Mouse (Mus musculus) hindbrain, embryonic 16.5 days (tissue): ENCODE measurements around the gene Ppat. TPM values are rescaled to one million over a fixed set of nuclear protein-coding genes. Genes with fewer than 3 reads are reported as not detected.
A peak's percentile ranks its signal among the peaks of the same experiment; 100 is the strongest.
"Not testable (repeated sequence)": the region's sequence is repeated elsewhere in the genome, so short reads cannot be mapped to it uniquely, and the experiment has no call there.

Experiments used
- ATAC-seq: fragments of 200-750 bp; cut with Nextera tagmentation; 2 replicates; pipeline ENCODE4 v1.8.0; 2017; ENCODE audit warnings: moderate TSS enrichment, moderate library complexity
- H3K27ac ChIP-seq: fragments of 300-500 bp; sonication (generic); 2 replicates; pipeline ENCODE4 v1.5.1; 2014; ENCODE audit warnings: low read depth, mild to moderate bottlenecking, control low read depth, low read length, moderate library complexity
- H3K27me3 ChIP-seq: fragments of 300-500 bp; sonication (generic); replicated peaks from 2 replicates; pipeline ENCODE4 v1.6.1; 2014; ENCODE audit warnings: low read length; ENCODE audit not compliant: control insufficient read depth, insufficient read depth
- H3K36me3 ChIP-seq: fragments of 300-500 bp; sonication (generic); 2 replicates; pipeline ENCODE4 v1.6.1; 2014; ENCODE audit warnings: mild to moderate bottlenecking, low read length, moderate library complexity, mixed read lengths; ENCODE audit not compliant: control insufficient read depth, insufficient read depth
- H3K4me1 ChIP-seq: fragments of 300-500 bp; sonication (generic); 2 replicates; pipeline ENCODE4 v1.6.1; 2014; ENCODE audit warnings: low read depth, low read length; ENCODE audit not compliant: control insufficient read depth, insufficient read depth
- H3K4me2 ChIP-seq: fragments of 300-500 bp; sonication (generic); 2 replicates; pipeline ENCODE4 v1.6.1; 2014; ENCODE audit warnings: mild to moderate bottlenecking, low read length, control low read depth, moderate library complexity
- H3K4me3 ChIP-seq: fragments of 300-500 bp; sonication (generic); 2 replicates; pipeline ENCODE4 v1.5.1; 2014; ENCODE audit warnings: mild to moderate bottlenecking, low read length, control low read depth, moderate library complexity
- H3K9ac ChIP-seq: fragments of 300-500 bp; sonication (generic); 2 replicates; pipeline ENCODE4 v1.6.1; 2014; ENCODE audit warnings: low read depth, mild to moderate bottlenecking, control low read depth, low read length, moderate library complexity
- H3K9me3 ChIP-seq: fragments of 300-500 bp; sonication (generic); 2 replicates; pipeline ENCODE4 v1.6.1; 2014; ENCODE audit warnings: mild to moderate bottlenecking, low read length, moderate library complexity; ENCODE audit not compliant: control insufficient read depth
- WGBS: fragments of 180-500 bp; shearing (Covaris S2); extraction: QIAGEN DNeasy Blood & Tissue Kit; methylation state at CpG from one replicate; pipeline ENCODE4 v1.1.7; 2014; 5-methylcytosine and 5-hydroxymethylcytosine counted together
- polyA plus RNA-seq: library from polyadenylated mRNA; unstranded; fragments of >200 nt; fragmentation: Nextera tagmentation; extraction: Ambion mirVana; gene quantifications from 2 replicates; pipeline ENCODE4 v1.2.1, GENCODE M21; 2015

Gene Ppat
- polyA plus RNA-seq, 1 experiment from 2014 or later: 12.2 TPM

DNA sequence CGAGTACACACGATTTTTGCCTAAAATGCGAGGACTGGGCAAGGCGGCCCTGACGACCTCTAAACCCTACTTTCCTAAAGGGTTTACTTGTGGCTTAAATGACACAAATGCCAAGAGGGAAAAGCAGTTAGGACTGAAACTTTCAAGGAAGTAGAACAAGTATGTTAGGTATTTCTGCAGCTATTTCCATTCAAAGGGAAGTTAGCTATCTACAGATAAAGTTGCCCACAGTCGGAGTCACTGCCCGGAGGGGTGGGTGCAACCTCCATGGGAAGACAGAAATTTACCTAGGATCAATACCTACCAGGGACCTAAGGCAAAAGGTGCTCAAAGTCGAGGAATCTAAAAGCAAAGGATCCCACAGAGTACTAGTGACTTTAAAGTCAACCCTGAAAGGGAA lies 11.7 kb downstream of the Ppat start:
- Histone ChIP-seq H3K9ac (no peak overlapping the region), H3K9me3 (no peaks in the 10 kb centered on the region), H3K4me2 (no peak overlapping the region), H3K27me3 (no peaks in the 10 kb centered on the region), H3K4me1 (no peaks in the 10 kb centered on the region), H3K36me3 (no peaks in the 10 kb centered on the region), H3K27ac (no peak overlapping the region), H3K4me3 (no peak overlapping the region)
- ATAC-seq: no peak
- WGBS: 96% methylated on average over 8 of the region's 8 CpGs

DNA sequence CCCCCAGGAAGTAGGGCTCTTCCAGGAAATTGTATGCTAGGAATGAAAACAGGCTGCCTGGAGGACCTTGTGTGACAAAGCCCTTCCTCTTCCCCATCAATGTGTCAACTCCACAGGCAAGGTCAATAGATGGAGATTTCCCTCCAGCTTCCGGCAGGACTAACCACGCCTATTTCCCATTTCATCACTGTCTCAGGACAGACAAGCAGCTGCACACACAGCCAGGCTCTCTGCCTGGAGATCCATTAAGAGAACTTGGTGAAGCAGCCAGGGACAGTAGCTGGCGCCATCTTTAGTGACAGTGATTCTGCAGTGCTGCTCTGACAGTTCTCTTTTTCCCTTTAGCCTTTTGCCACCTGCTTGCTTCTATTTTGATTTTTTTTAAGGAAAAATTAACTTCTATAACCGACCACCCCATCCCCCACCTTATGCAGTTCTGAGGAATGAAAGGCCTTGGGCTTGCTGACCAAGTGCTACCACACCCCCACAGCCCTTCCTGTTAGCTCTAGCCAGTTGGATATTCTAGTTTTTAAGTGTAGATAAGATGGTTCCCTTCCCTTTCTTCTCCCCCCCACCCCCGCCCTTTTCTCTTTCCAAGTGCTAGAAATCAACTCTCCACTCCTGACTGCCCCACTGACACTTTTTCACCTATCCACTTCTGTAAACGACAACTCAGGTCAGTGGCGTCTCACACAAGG lies 22.0 kb downstream of the Ppat start:
- Histone ChIP-seq H3K9me3 (0 out of 2 replicates have a peak, but pooled peaks cover 2% of the 10 kb centered on the region), H3K36me3 (peaks cover 14% of the 10 kb centered on the region), H3K4me1 (no peaks in the 10 kb centered on the region), H3K27me3 (no peaks in the 10 kb centered on the region), H3K27ac (no peak overlapping the region), H3K4me3 (no peak overlapping the region), H3K4me2 (no peak overlapping the region), H3K9ac (no peak overlapping the region)
- 84% methylated on average over 7 of the region's 7 CpGs for WGBS
- ATAC-seq: no peak

DNA sequence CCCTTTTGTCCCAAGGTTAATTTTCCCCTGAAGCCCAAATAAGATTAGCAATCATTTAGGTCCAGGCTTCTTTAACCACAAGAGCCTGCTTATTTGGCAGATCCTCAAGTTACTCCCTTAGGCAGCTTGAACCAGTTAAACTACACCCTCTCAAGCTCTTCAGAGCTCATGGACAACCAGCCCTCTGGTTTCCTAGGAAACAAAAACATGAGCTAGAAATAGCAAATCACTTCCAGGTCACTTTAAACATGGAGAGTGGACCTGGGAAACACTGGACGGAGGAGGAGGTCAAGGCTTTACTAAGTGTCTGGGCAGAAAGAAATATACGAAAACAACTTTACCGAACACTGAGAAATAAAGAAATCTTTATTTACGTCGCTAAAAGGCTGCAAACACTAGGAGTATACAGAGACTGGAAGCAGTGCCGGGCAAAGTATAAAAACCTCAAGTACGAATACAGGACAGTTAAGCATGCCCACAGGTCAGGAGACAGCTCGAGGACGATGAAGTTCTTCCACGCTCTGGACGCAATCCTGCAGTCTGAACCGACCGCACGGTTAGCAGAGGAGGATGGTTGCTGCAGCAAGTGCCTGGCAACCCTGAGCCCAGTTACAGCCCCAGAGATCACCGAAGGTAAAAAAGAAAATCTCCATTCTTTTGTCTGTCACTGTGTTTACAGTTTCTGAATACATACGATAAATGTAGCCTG lies 23.1 kb downstream of the Ppat start:
- Histone ChIP-seq H3K9ac (no peak overlapping the region), H3K4me2 (peak overlapping the region; percentile 5; the same call in 1 of the 2 replicates), H3K27me3 (no peaks in the 10 kb centered on the region), H3K4me3 (no peak overlapping the region), H3K9me3 (0 out of 2 replicates have a peak, but pooled peaks cover 2% of the 10 kb centered on the region), H3K27ac (0 out of 2 replicates have a peak overlapping the region, but pooled peaks have one; percentile 23), H3K4me1 (no peaks in the 10 kb centered on the region; the same call in 1 of the 2 replicates), H3K36me3 (peaks cover 14% of the 10 kb centered on the region)
- peak; percentile 61; the same call in 1 of the 2 replicates for ATAC-seq
- WGBS: 78% methylated on average over 16 of the region's 16 CpGs

GRCm38 (mm10) chr5:76924296-76924695 lies 27.1 kb downstream of the Ppat start:
- Histone ChIP-seq H3K9ac (no peak overlapping the region), H3K4me3 (no peak overlapping the region), H3K4me1 (no peaks in the 10 kb centered on the region; the same call in 1 of the 2 replicates), H3K36me3 (peaks cover 18% of the 10 kb centered on the region), H3K4me2 (no peak overlapping the region), H3K27ac (no peak overlapping the region), H3K9me3 (0 out of 2 replicates have a peak, but pooled peaks cover 2% of the 10 kb centered on the region), H3K27me3 (no peaks in the 10 kb centered on the region)
- WGBS: 83% methylated on average over 1 of the region's 1 CpGs
- no peak for ATAC-seq

DNA sequence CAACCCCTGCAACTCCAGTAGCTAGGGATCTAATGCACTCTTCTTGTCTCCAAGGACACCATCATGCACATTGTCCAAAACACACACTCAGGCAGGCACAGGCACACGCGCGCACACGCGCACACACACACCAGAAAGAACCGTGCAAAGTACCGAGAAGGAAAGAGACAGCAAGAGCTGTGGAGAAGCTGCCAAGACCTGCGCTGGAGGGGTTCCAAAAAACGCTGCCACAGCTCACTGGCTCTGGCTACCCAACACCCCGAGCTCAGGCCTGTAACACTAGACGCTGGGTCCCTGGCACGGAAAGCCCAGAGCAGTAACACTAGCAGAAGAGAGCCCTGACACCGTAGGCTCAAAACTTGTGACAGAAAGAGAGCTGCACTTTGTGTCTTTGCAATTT lies 27.9 kb downstream of the Ppat start:
- ATAC-seq: peak; percentile 69
- H3K9ac ChIP-seq: no peak overlapping the region
- H3K4me1 ChIP-seq: no peaks in the 10 kb centered on the region; the same call in 1 of the 2 replicates
- no peak overlapping the region for H3K27ac ChIP-seq
- no peak overlapping the region for H3K4me2 ChIP-seq
- H3K36me3 ChIP-seq: peaks cover 18% of the 10 kb centered on the region
- H3K27me3 ChIP-seq: no peaks in the 10 kb centered on the region
- no peak overlapping the region for H3K4me3 ChIP-seq
- 0 out of 2 replicates have a peak, but pooled peaks cover under 1% of the 10 kb centered on the region for H3K9me3 ChIP-seq
- WGBS: 77% methylated on average over 13 of the region's 13 CpGs

DNA sequence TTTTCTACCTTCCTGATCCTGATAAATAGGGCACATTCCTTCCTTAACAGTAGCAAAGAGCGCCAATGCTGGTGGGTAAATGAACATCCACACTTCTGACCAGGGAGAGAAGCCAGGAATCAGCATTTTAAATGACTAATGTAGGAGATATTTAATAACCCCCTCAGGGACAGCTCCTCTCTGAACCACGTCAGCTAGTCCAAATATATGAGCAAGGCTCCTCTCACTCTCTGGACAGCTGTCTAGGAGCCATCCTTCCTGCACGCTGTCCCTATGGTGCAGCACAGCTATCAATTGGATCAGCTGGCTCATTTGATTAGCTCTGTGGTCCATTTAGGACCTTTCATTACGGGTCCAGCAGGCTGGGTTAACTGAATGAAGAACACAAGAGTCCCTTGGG lies 28.5 kb downstream of the Ppat start:
- no peak overlapping the region for H3K4me2 ChIP-seq
- peaks cover 24% of the 10 kb centered on the region for H3K36me3 ChIP-seq
- ATAC-seq: no peak

GRCm38 (mm10) chr5:76912522-76912921 lies 38.9 kb downstream of the Ppat start:
- ATAC-seq, H3K9ac ChIP-seq, H3K4me2 ChIP-seq, H3K4me3 ChIP-seq, H3K36me3 ChIP-seq, H3K4me1 ChIP-seq, H3K27ac ChIP-seq, H3K9me3 ChIP-seq, H3K27me3 ChIP-seq: not testable (repeated sequence)
- WGBS: 93% methylated on average over 5 of the region's 5 CpGs

More for the DNA sequence above, 28.5 kb downstream of the Ppat start:
- Histone ChIP-seq H3K9ac (no peak overlapping the region), H3K27ac (no peak overlapping the region), H3K4me1 (no peaks in the 10 kb centered on the region; the same call in 1 of the 2 replicates), H3K4me3 (no peak overlapping the region), H3K27me3 (no peaks in the 10 kb centered on the region), H3K9me3 (no peaks in the 10 kb centered on the region)
- 82% methylated on average over 4 of the region's 4 CpGs for WGBS

- no peak for ATAC-seq
- peaks cover 7% of the 10 kb centered on the region; the same call in 1 of the 2 replicates for H3K4me1 ChIP-seq
- H3K9me3 ChIP-seq: no peaks in the 10 kb centered on the region
- no peak overlapping the region for H3K4me3 ChIP-seq
- peaks cover 6% of the 10 kb centered on the region for H3K36me3 ChIP-seq
- no peaks in the 10 kb centered on the region for H3K27me3 ChIP-seq
- WGBS: 84% methylated on average over 3 of the region's 3 CpGs
- no peak overlapping the region for H3K9ac ChIP-seq
- H3K27ac ChIP-seq: no peak overlapping the region
- H3K4me2 ChIP-seq: no peak overlapping the region
Observed at GRCm38 (mm10) chr5:76910807-76911206, 40.6 kb downstream of the Ppat start.

DNA sequence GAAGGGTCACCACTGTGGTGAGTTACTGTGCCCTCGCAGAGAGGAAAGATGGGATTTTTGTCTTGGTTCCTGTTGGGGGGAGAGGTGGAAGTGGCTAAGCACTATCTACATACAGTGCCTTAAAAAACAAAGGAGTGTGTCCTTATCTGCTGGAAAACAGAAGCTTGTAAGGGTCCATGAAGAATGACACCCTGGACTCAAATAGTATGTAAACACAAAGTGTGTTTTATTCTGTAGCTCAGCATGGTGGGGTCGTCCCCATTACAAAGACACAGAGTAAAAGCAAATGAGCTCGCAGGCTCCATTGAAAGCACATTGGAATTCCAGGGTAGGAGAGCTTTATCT lies 45.3 kb downstream of the Ppat start:
- Histone ChIP-seq H3K4me2 (peak overlapping the region; percentile 81), H3K27me3 (no peaks in the 10 kb centered on the region), H3K9me3 (no peaks in the 10 kb centered on the region), H3K9ac (peak overlapping the region; percentile 83), H3K36me3 (no peaks in the 10 kb centered on the region), H3K4me1 (peaks cover 7% of the 10 kb centered on the region; the same call in 1 of the 2 replicates), H3K27ac (peak overlapping the region; percentile 88), H3K4me3 (peak overlapping the region; percentile 72)
- ATAC-seq: no peak
- WGBS: 25% methylated on average over 3 of the region's 3 CpGs
